In the genomic region with DNA sequence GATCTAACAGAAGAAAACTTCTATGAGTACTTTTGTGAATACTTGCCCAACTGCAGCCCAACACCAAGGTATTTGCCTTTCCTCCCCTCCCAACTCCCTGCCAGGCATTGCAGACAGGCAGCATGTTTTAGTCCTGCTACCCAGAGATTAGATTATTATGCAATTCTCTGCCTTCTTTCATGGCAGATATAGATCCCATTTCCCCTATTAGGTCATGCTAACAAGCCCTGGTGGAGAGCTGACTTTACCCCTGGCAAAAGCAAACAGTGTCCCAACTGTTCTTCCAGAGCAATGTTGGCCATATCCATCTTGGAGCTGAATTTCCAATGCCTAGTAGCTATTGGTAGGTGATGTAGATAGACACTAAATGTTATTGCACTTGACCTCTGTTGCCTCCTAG, we compare ENCODE assay signal across 26 mouse cellular contexts. TPM values are rescaled to one million over a fixed set of nuclear protein-coding genes. Genes with fewer than 3 reads are reported as not detected.
DNase-seq lines count a peak whose midpoint lies in the region; ATAC-seq and TF ChIP-seq lines count a peak whose summit lies in the region.
"Had no signal": no experiment of that assay in that cellular context is flagged by ENCODE, and none has a peak within 500 bp of the region (broad histone marks: within the 10 kb centered on the region; RNA-seq: fewer than 3 reads in every experiment).

No protein-coding gene starts in this region.

- peak; percentile 10 to 37 for DNase-seq in adrenal gland, adult (ENCODE audit: inconsistent age in 2 of 2, low spot score in 1 of 2)
- no peak for DNase-seq in adrenal gland, postnatal 25 days
- no peak for DNase-seq in liver
- no peak for DNase-seq in liver, postnatal 0 days
- DNase-seq: adrenal gland, postnatal 10 days; B cell, adult 2 months; cerebellum, adult 11 months; cerebellum, adult 18-20 months; cerebellum, adult 8-10 months; cerebellum, adult 9-11 months; cerebellum, postnatal 14 days; cerebellum, postnatal 36 days; embryo, embryonic 11 days had no signal

- no peak for TF ChIP-seq CTCF in liver, postnatal 0 days (IDR thresholded peaks at IDR 0.05; ENCODE audit: low read depth)

- H3K27me3 ChIP-seq in liver, embryonic 15.5 days, result no peaks in the 10 kb centered on the region
- H3K27me3 ChIP-seq in liver, postnatal 0 days (ENCODE audit: insufficient read depth, low read length), result no peaks in the 10 kb centered on the region
- no peaks in the 10 kb centered on the region for H3K27me3 ChIP-seq in liver, embryonic 12.5 days (replicated peaks)
- H3K27me3 ChIP-seq: CH12.LX; embryonic facial prominence, embryonic 13.5 days; embryonic facial prominence, embryonic 15.5 days; forebrain, embryonic 12.5 days had no signal

- H3K4me2 ChIP-seq in liver, embryonic 15.5 days, result no peak overlapping the region
- no peak overlapping the region for H3K4me2 ChIP-seq in liver, postnatal 0 days (ENCODE audit: low read depth, low read length)
- no peak overlapping the region for H3K4me2 ChIP-seq in liver, embryonic 12.5 days
- H3K4me2 ChIP-seq: embryonic facial prominence, embryonic 13.5 days; embryonic facial prominence, embryonic 15.5 days; forebrain, embryonic 12.5 days had no signal

- H3K27ac ChIP-seq in liver, embryonic 15.5 days (replicated peaks), result no peak overlapping the region
- H3K27ac ChIP-seq in liver, postnatal 0 days (ENCODE audit: low read depth), result no peak overlapping the region
- H3K27ac ChIP-seq in liver, embryonic 12.5 days, result no peak overlapping the region
- H3K27ac ChIP-seq: embryonic facial prominence, embryonic 13.5 days; embryonic facial prominence, embryonic 15.5 days; forebrain, embryonic 10.5 days; forebrain, embryonic 12.5 days had no signal

- H3K9ac ChIP-seq in liver, embryonic 15.5 days, result no peak overlapping the region
- H3K9ac ChIP-seq in liver, postnatal 0 days (replicated peaks), result no peak overlapping the region
- no peak overlapping the region for H3K9ac ChIP-seq in liver, embryonic 12.5 days
- H3K9ac ChIP-seq: embryonic facial prominence, embryonic 13.5 days; embryonic facial prominence, embryonic 15.5 days; forebrain, embryonic 12.5 days had no signal

- TF ChIP-seq EP300 in liver, postnatal 0 days (IDR thresholded peaks at IDR 0.05; ENCODE audit: low read depth), result no peak

- H3K4me3 ChIP-seq in liver, embryonic 15.5 days (replicated peaks), result no peak overlapping the region
- no peak overlapping the region for H3K4me3 ChIP-seq in liver, postnatal 0 days (ENCODE audit: low read depth, low read length)
- no peak overlapping the region for H3K4me3 ChIP-seq in liver, embryonic 12.5 days
- H3K4me3 ChIP-seq: embryonic facial prominence, embryonic 13.5 days; embryonic facial prominence, embryonic 15.5 days; erythroblast, embryonic 14.5 days; forebrain, embryonic 10.5 days; forebrain, embryonic 12.5 days had no signal

- H3K4me1 ChIP-seq in liver, embryonic 15.5 days (replicated peaks), result 0 out of 2 replicates have a peak, but pooled peaks cover 3% of the 10 kb centered on the region
- H3K4me1 ChIP-seq in liver, postnatal 0 days (ENCODE audit: insufficient read depth), result no peaks in the 10 kb centered on the region; the same call in 1 of the 2 replicates
- no peaks in the 10 kb centered on the region for H3K4me1 ChIP-seq in liver, embryonic 12.5 days
- H3K4me1 ChIP-seq: embryonic facial prominence, embryonic 13.5 days; embryonic facial prominence, embryonic 15.5 days; forebrain, embryonic 10.5 days; forebrain, embryonic 12.5 days had no signal

- ATAC-seq in liver, embryonic 15.5 days (ENCODE audit: insufficient read depth), result 0 out of 2 replicates have a peak, but pooled peaks have one; percentile 34
- ATAC-seq in liver, postnatal 0 days, result peak; percentile 97
- no peak for ATAC-seq in liver, embryonic 12.5 days
- ATAC-seq: CD4-positive, CD25-positive, alpha-beta regulatory T cell, adult 4 months; forebrain, embryonic 14.5 days; forebrain, embryonic 16.5 days had no signal

- no peaks in the 10 kb centered on the region for H3K9me3 ChIP-seq in liver, embryonic 15.5 days (replicated peaks)
- H3K9me3 ChIP-seq in liver, postnatal 0 days (ENCODE audit: low read length), result no peaks in the 10 kb centered on the region
- no peaks in the 10 kb centered on the region for H3K9me3 ChIP-seq in liver, embryonic 12.5 days (replicated peaks)
- H3K9me3 ChIP-seq: embryonic facial prominence, embryonic 13.5 days; embryonic facial prominence, embryonic 15.5 days; forebrain, embryonic 10.5 days; forebrain, embryonic 12.5 days had no signal

- no peaks in the 10 kb centered on the region for H3K36me3 ChIP-seq in liver, embryonic 15.5 days (replicated peaks)
- H3K36me3 ChIP-seq in liver, postnatal 0 days (replicated peaks; ENCODE audit: insufficient read depth, low read length), result no peaks in the 10 kb centered on the region
- no peaks in the 10 kb centered on the region for H3K36me3 ChIP-seq in liver, embryonic 12.5 days
- H3K36me3 ChIP-seq: embryonic facial prominence, embryonic 13.5 days; embryonic facial prominence, embryonic 15.5 days; forebrain, embryonic 10.5 days; forebrain, embryonic 12.5 days; G1E had no signal

RNA-seq across cellular contexts. Expression of gene Sdk1, which starts 48.3 kb away (rescaled TPM):
- total RNA-seq in adrenal gland, postnatal 25 days (2021), result 9.8 and 18.3 TPM in 2 replicates
- 0.21 and 0.22 TPM in 2 replicates for polyA plus RNA-seq in liver, embryonic 15.5 days (2015; fragmentation: Nextera tagmentation; extraction: Ambion mirVana)
- polyA plus RNA-seq in liver, postnatal 0 days (2015; fragmentation: Nextera tagmentation; extraction: Ambion mirVana), result 0.06 and 0.09 TPM in 2 replicates
- polyA plus RNA-seq in liver, embryonic 12.5 days (2016; fragmentation: Nextera tagmentation; extraction: Ambion mirVana), result 0.41 and 0.80 TPM in 2 replicates
- total RNA-seq: common myeloid progenitor, adult 5-6 weeks had no signal
- polyA plus RNA-seq: CD4-positive, CD25-positive, alpha-beta regulatory T cell, adult 4 months; erythroblast, embryonic 14.5 days; G1E had no signal

Comparison
In these comparisons a context has a peak if more than half of its experiments do, and no peak if none do; other contexts are left out.
1. DNase-seq: peak in adrenal gland, adult (2 of 2); none in adrenal gland, postnatal 25 days (single experiment), liver (single experiment) and liver, postnatal 0 days (single experiment).